Mouse (Mus musculus): ENCODE results near the gene Hoxc5.

GRCm38 (mm10) chr15:102920619-102921018, 46.6 kb upstream of the Hoxc5 start:
- TF ChIP-seq CTCF (IDR thresholded peaks at IDR 0.05; ENCODE audit: low read depth) (no peak), EP300 (IDR thresholded peaks at IDR 0.05; ENCODE audit: low read depth) (no peak)
